ENCODE assay signal across 8 mouse cellular contexts in genomic region chr19:42380981-42381373, GRCm38 (mm10). TPM values are rescaled to one million over a fixed set of nuclear protein-coding genes. Genes with fewer than 3 reads are reported as not detected.
DNase-seq lines count a peak whose midpoint lies in the region; ATAC-seq and TF ChIP-seq lines count a peak whose summit lies in the region.
"Had no signal": no experiment of that assay in that cellular context is flagged by ENCODE, and none has a peak within 500 bp of the region (broad histone marks: within the 10 kb centered on the region; RNA-seq: fewer than 3 reads in every experiment).

No protein-coding gene starts in this region.

- H3K27ac ChIP-seq in left cerebral cortex, adult 2 months: peak overlapping the region; percentile 88
- no peak overlapping the region for H3K27ac ChIP-seq in embryonic facial prominence, embryonic 14.5 days (replicated peaks; ENCODE audit: low read depth, low read length)
- H3K27ac ChIP-seq in intestine, embryonic 15.5 days: no peak overlapping the region

- H3K4me2 ChIP-seq in embryonic facial prominence, embryonic 14.5 days (ENCODE audit: low read depth, low read length): peak overlapping the region; percentile 59
- H3K4me2 ChIP-seq in intestine, embryonic 15.5 days (replicated peaks): peak overlapping the region; percentile 49

- peaks cover 11% of the 10 kb centered on the region for H3K4me1 ChIP-seq in embryonic facial prominence, embryonic 14.5 days (ENCODE audit: control insufficient read depth, insufficient read depth, low read length)
- H3K4me1 ChIP-seq in intestine, embryonic 15.5 days (replicated peaks): no peaks in the 10 kb centered on the region

- H3K27me3 ChIP-seq in embryonic facial prominence, embryonic 14.5 days (replicated peaks; ENCODE audit: control insufficient read depth, insufficient read depth, low read length): peaks cover 24% of the 10 kb centered on the region
- peaks cover 30% of the 10 kb centered on the region for H3K27me3 ChIP-seq in intestine, embryonic 15.5 days (replicated peaks)

- H3K36me3 ChIP-seq in embryonic facial prominence, embryonic 14.5 days (ENCODE audit: control insufficient read depth, insufficient read depth, low read length): no peaks in the 10 kb centered on the region
- no peaks in the 10 kb centered on the region for H3K36me3 ChIP-seq in intestine, embryonic 15.5 days

- 0 out of 2 replicates have a peak, but pooled peaks have one; percentile 9 for ATAC-seq in embryonic facial prominence, embryonic 14.5 days (ENCODE audit: low read depth)
- ATAC-seq in intestine, embryonic 15.5 days: no peak
- no peak for ATAC-seq in inflammation-experienced regulatory T-cells, adult 6 months

- under 1% methylated on average over 11 of the region's 13 CpGs for WGBS in embryonic facial prominence, embryonic 14.5 days
- 3% methylated on average over 13 of the region's 13 CpGs for WGBS in intestine, embryonic 15.5 days

- no peak for TF ChIP-seq CTCF in left cerebral cortex, adult 2 months (IDR thresholded peaks at IDR 0.05)

- H3K9ac ChIP-seq in embryonic facial prominence, embryonic 14.5 days (ENCODE audit: low read depth, low read length): peak overlapping the region; percentile 45; the same call in 1 of the 2 replicates
- H3K9ac ChIP-seq in intestine, embryonic 15.5 days: no peak overlapping the region

- intact Hi-C loops in left cerebral cortex, adult 2 months (cut with DNase I): loop anchor here (1.0 kb wide), 1 partner anchor 50 kb away; the partner anchor contains the start of gene Crtac1

- no peaks in the 10 kb centered on the region for H3K9me3 ChIP-seq in embryonic facial prominence, embryonic 14.5 days (ENCODE audit: control insufficient read depth, low read length)
- H3K9me3 ChIP-seq in intestine, embryonic 15.5 days: no peaks in the 10 kb centered on the region

- no peak for DNase-seq in left cerebral cortex, adult 2 months (ENCODE audit: extremely low spot score in 1 of 2, low spot score in 2 of 2)
- no peak for DNase-seq in left cerebral cortex, adult 11 months (ENCODE audit: low spot score)
- peak; percentile 6 for DNase-seq in embryonic facial prominence, embryonic 14.5 days (ENCODE audit: low spot score)
- DNase-seq in retina, embryonic 14.5 days (ENCODE audit: low spot score): peak; percentile 17
- DNase-seq in adrenal gland, adult 18-20 months (ENCODE audit: low spot score in 2 of 2): no peak

- no peak overlapping the region for H3K4me3 ChIP-seq in left cerebral cortex, adult 2 months
- H3K4me3 ChIP-seq in embryonic facial prominence, embryonic 14.5 days (ENCODE audit: low read depth, low read length): peak overlapping the region; percentile 26
- H3K4me3 ChIP-seq in intestine, embryonic 15.5 days (replicated peaks): peak overlapping the region; percentile 11; the same call in 1 of the 2 replicates

RNA-seq across cellular contexts. Expression of gene Crtac1, which starts 50.6 kb away (rescaled TPM):
- 10 to 100 TPM; 62.9 to 72.8 TPM for total RNA-seq in left cerebral cortex, adult 2 months (2021)
- 7.6 and 8.6 TPM in 2 replicates for polyA plus RNA-seq in embryonic facial prominence, embryonic 14.5 days (2014; fragmentation: Nextera tagmentation; extraction: Ambion mirVana)
- polyA plus RNA-seq in intestine, embryonic 15.5 days (2015; fragmentation: Nextera tagmentation; extraction: Ambion mirVana): 5.3 and 5.8 TPM in 2 replicates
- not detected for polyA plus RNA-seq in inflammation-experienced regulatory T-cells, adult 6 months (2017; shearing (Covaris generic))
- under 1 TPM; 0.70 TPM for total RNA-seq in adrenal gland, adult 18-20 months (2021)
- total RNA-seq: common myeloid progenitor, adult 5-6 weeks had no signal

Comparison
In these comparisons a context has a peak if more than half of its experiments do, and no peak if none do; other contexts are left out.
1. DNase-seq: peak in embryonic facial prominence, embryonic 14.5 days (single experiment) and retina, embryonic 14.5 days (single experiment); none in left cerebral cortex, adult 2 months (0 of 2), left cerebral cortex, adult 11 months (single experiment) and adrenal gland, adult 18-20 months (0 of 2).